Mouse (Mus musculus): ENCODE results near the gene Itgb5. TPM values are rescaled to one million over a fixed set of nuclear protein-coding genes. Genes with fewer than 3 reads are reported as not detected.

Itgb5 gene
- polyA plus RNA-seq, 1 experiment from 2014 or later: 29.4 TPM

GRCm38 (mm10) chr16:33891099-33891498, 61.6 kb downstream of the Itgb5 start:
- Histone ChIP-seq H3K4me3 (ENCODE audit: low read length) (no peak overlapping the region), H3K9me3 (replicated peaks; ENCODE audit: control insufficient read depth, low read length) (no peaks in the 10 kb centered on the region), H3K27ac (ENCODE audit: low read length) (peak overlapping the region; percentile 93), H3K36me3 (ENCODE audit: control insufficient read depth, insufficient read depth) (no peaks in the 10 kb centered on the region), H3K4me2 (ENCODE audit: low read depth, low read length) (peak overlapping the region; percentile 63), H3K9ac (ENCODE audit: low read length) (0 out of 2 replicates have a peak overlapping the region, but pooled peaks have one; percentile 1), H3K4me1 (ENCODE audit: control insufficient read depth, insufficient read depth, low read length) (peaks cover 39% of the 10 kb centered on the region), H3K27me3 (ENCODE audit: control insufficient read depth, insufficient read depth, low read length) (no peaks in the 10 kb centered on the region)
- ATAC-seq (replicated peaks; ENCODE audit: extremely low read depth, insufficient read depth, low FRiP score): no peak
- WGBS: 69% methylated on average over 8 of the region's 8 CpGs

- Histone ChIP-seq H3K36me3 (ENCODE audit: control insufficient read depth, insufficient read depth) (no peaks in the 10 kb centered on the region), H3K4me3 (ENCODE audit: low read length) (peak overlapping the region; percentile 46), H3K4me1 (ENCODE audit: control insufficient read depth, insufficient read depth, low read length) (peaks cover 33% of the 10 kb centered on the region), H3K4me2 (ENCODE audit: low read depth, low read length) (peak overlapping the region; percentile 63), H3K27me3 (ENCODE audit: control insufficient read depth, insufficient read depth, low read length) (no peaks in the 10 kb centered on the region), H3K9ac (ENCODE audit: low read length) (peak overlapping the region; percentile 62), H3K27ac (ENCODE audit: low read length) (peak overlapping the region; percentile 93), H3K9me3 (replicated peaks; ENCODE audit: control insufficient read depth, low read length) (no peaks in the 10 kb centered on the region)
- 8% methylated on average over 14 of the region's 14 CpGs for WGBS
- peak; percentile 77 for ATAC-seq (replicated peaks; ENCODE audit: extremely low read depth, insufficient read depth, low FRiP score)
Measured at GRCm38 (mm10) chr16:33891561-33892281, 62.3 kb downstream of the Itgb5 start.

GRCm38 (mm10) chr16:33892539-33892938, 63.1 kb downstream of the Itgb5 start:
- Histone ChIP-seq H3K4me3 (ENCODE audit: low read length) (peak overlapping the region; percentile 46), H3K27me3 (ENCODE audit: control insufficient read depth, insufficient read depth, low read length) (no peaks in the 10 kb centered on the region), H3K27ac (ENCODE audit: low read length) (peak overlapping the region; percentile 93), H3K4me1 (ENCODE audit: control insufficient read depth, insufficient read depth, low read length) (peaks cover 33% of the 10 kb centered on the region), H3K36me3 (ENCODE audit: control insufficient read depth, insufficient read depth) (no peaks in the 10 kb centered on the region), H3K4me2 (ENCODE audit: low read depth, low read length) (peak overlapping the region; percentile 63), H3K9me3 (replicated peaks; ENCODE audit: control insufficient read depth, low read length) (no peaks in the 10 kb centered on the region), H3K9ac (ENCODE audit: low read length) (peak overlapping the region; percentile 62)
- ATAC-seq (replicated peaks; ENCODE audit: extremely low read depth, insufficient read depth, low FRiP score): peak; percentile 43
- WGBS: 14% methylated on average over 6 of the region's 6 CpGs

GRCm38 (mm10) chr16:33893796-33894195, 64.3 kb downstream of the Itgb5 start:
- H3K4me3 ChIP-seq (ENCODE audit: low read length): no peak overlapping the region
- ATAC-seq (replicated peaks; ENCODE audit: extremely low read depth, insufficient read depth, low FRiP score): no peak
- H3K9me3 ChIP-seq (replicated peaks; ENCODE audit: control insufficient read depth, low read length): no peaks in the 10 kb centered on the region
- no peak overlapping the region for H3K4me2 ChIP-seq (ENCODE audit: low read depth, low read length)
- no peaks in the 10 kb centered on the region for H3K36me3 ChIP-seq (ENCODE audit: control insufficient read depth, insufficient read depth)
- H3K27me3 ChIP-seq (ENCODE audit: control insufficient read depth, insufficient read depth, low read length): no peaks in the 10 kb centered on the region
- H3K4me1 ChIP-seq (ENCODE audit: control insufficient read depth, insufficient read depth, low read length): peaks cover 42% of the 10 kb centered on the region
- H3K27ac ChIP-seq (ENCODE audit: low read length): no peak overlapping the region
- no peak overlapping the region for H3K9ac ChIP-seq (ENCODE audit: low read length)
- WGBS: 89% methylated on average over 4 of the region's 4 CpGs

GRCm38 (mm10) chr16:33894449-33894848, 65.0 kb downstream of the Itgb5 start:
- H3K27ac ChIP-seq (ENCODE audit: low read length): peak overlapping the region; percentile 39; the same call in 1 of the 2 replicates
- H3K9ac ChIP-seq (ENCODE audit: low read length): no peak overlapping the region
- WGBS: 50% methylated on average over 1 of the region's 1 CpGs
- no peak overlapping the region for H3K4me2 ChIP-seq (ENCODE audit: low read depth, low read length)
- H3K27me3 ChIP-seq (ENCODE audit: control insufficient read depth, insufficient read depth, low read length): no peaks in the 10 kb centered on the region
- no peak overlapping the region for H3K4me3 ChIP-seq (ENCODE audit: low read length)
- ATAC-seq (replicated peaks; ENCODE audit: extremely low read depth, insufficient read depth, low FRiP score): no peak
- H3K9me3 ChIP-seq (replicated peaks; ENCODE audit: control insufficient read depth, low read length): no peaks in the 10 kb centered on the region
- peaks cover 42% of the 10 kb centered on the region for H3K4me1 ChIP-seq (ENCODE audit: control insufficient read depth, insufficient read depth, low read length)
- H3K36me3 ChIP-seq (ENCODE audit: control insufficient read depth, insufficient read depth): peaks cover 4% of the 10 kb centered on the region; the same call in 1 of the 2 replicates

GRCm38 (mm10) chr16:33895690-33896089, 66.2 kb downstream of the Itgb5 start:
- Histone ChIP-seq H3K4me1 (ENCODE audit: control insufficient read depth, insufficient read depth, low read length) (peaks cover 38% of the 10 kb centered on the region), H3K4me2 (ENCODE audit: low read depth, low read length) (no peak overlapping the region), H3K9me3 (replicated peaks; ENCODE audit: control insufficient read depth, low read length) (no peaks in the 10 kb centered on the region), H3K4me3 (ENCODE audit: low read length) (no peak overlapping the region), H3K36me3 (ENCODE audit: control insufficient read depth, insufficient read depth) (peaks cover 12% of the 10 kb centered on the region; the same call in 1 of the 2 replicates), H3K9ac (ENCODE audit: low read length) (no peak overlapping the region), H3K27me3 (ENCODE audit: control insufficient read depth, insufficient read depth, low read length) (no peaks in the 10 kb centered on the region), H3K27ac (ENCODE audit: low read length) (no peak overlapping the region)
- ATAC-seq (replicated peaks; ENCODE audit: extremely low read depth, insufficient read depth, low FRiP score): no peak
- 53% methylated on average over 7 of the region's 7 CpGs for WGBS

- H3K9me3 ChIP-seq (replicated peaks; ENCODE audit: control insufficient read depth, low read length): no peaks in the 10 kb centered on the region
- no peaks in the 10 kb centered on the region for H3K27me3 ChIP-seq (ENCODE audit: control insufficient read depth, insufficient read depth, low read length)
- no peak overlapping the region for H3K9ac ChIP-seq (ENCODE audit: low read length)
- peaks cover 15% of the 10 kb centered on the region; the same call in 1 of the 2 replicates for H3K36me3 ChIP-seq (ENCODE audit: control insufficient read depth, insufficient read depth)
- no peak overlapping the region for H3K27ac ChIP-seq (ENCODE audit: low read length)
- 93% methylated on average over 7 of the region's 7 CpGs for WGBS
- ATAC-seq (replicated peaks; ENCODE audit: extremely low read depth, insufficient read depth, low FRiP score): no peak
- H3K4me1 ChIP-seq (ENCODE audit: control insufficient read depth, insufficient read depth, low read length): peaks cover 27% of the 10 kb centered on the region
- H3K4me2 ChIP-seq (ENCODE audit: low read depth, low read length): no peak overlapping the region
- H3K4me3 ChIP-seq (ENCODE audit: low read length): no peak overlapping the region
Measured at GRCm38 (mm10) chr16:33896801-33897200, 67.3 kb downstream of the Itgb5 start.

- Histone ChIP-seq H3K4me3 (ENCODE audit: low read length) (no peak overlapping the region), H3K27me3 (ENCODE audit: control insufficient read depth, insufficient read depth, low read length) (no peaks in the 10 kb centered on the region), H3K9ac (ENCODE audit: low read length) (no peak overlapping the region), H3K36me3 (ENCODE audit: control insufficient read depth, insufficient read depth) (peaks cover 19% of the 10 kb centered on the region), H3K27ac (ENCODE audit: low read length) (0 out of 2 replicates have a peak overlapping the region, but pooled peaks have one; percentile 29), H3K9me3 (replicated peaks; ENCODE audit: control insufficient read depth, low read length) (no peaks in the 10 kb centered on the region), H3K4me2 (ENCODE audit: low read depth, low read length) (no peak overlapping the region), H3K4me1 (ENCODE audit: control insufficient read depth, insufficient read depth, low read length) (peaks cover 11% of the 10 kb centered on the region)
- ATAC-seq (replicated peaks; ENCODE audit: extremely low read depth, insufficient read depth, low FRiP score): no peak
- 47% methylated on average over 11 of the region's 11 CpGs for WGBS
Measured at GRCm38 (mm10) chr16:33903664-33904441, 74.4 kb downstream of the Itgb5 start.

GRCm38 (mm10) chr16:33904553-33904952, 75.1 kb downstream of the Itgb5 start:
- H3K4me3 ChIP-seq (ENCODE audit: low read length): no peak overlapping the region
- H3K4me2 ChIP-seq (ENCODE audit: low read depth, low read length): no peak overlapping the region
- 74% methylated on average over 5 of the region's 5 CpGs for WGBS
- H3K27me3 ChIP-seq (ENCODE audit: control insufficient read depth, insufficient read depth, low read length): no peaks in the 10 kb centered on the region
- no peaks in the 10 kb centered on the region for H3K9me3 ChIP-seq (replicated peaks; ENCODE audit: control insufficient read depth, low read length)
- peaks cover 14% of the 10 kb centered on the region for H3K36me3 ChIP-seq (ENCODE audit: control insufficient read depth, insufficient read depth)
- no peak for ATAC-seq (replicated peaks; ENCODE audit: extremely low read depth, insufficient read depth, low FRiP score)
- no peak overlapping the region for H3K9ac ChIP-seq (ENCODE audit: low read length)
- no peak overlapping the region for H3K27ac ChIP-seq (ENCODE audit: low read length)
- peaks cover 11% of the 10 kb centered on the region for H3K4me1 ChIP-seq (ENCODE audit: control insufficient read depth, insufficient read depth, low read length)

Data from heart, embryonic 16.5 days (tissue).